Mouse (Mus musculus): Measurements from ENCODE around the gene Pik3r5. TPM values are rescaled to one million over a fixed set of nuclear protein-coding genes. Genes with fewer than 3 reads are reported as not detected.

Gene Pik3r5
- total RNA-seq, 2 experiments from 2014 or later = 0.70 to 1.1 TPM

GRCm38 (mm10) chr11:68442346-68442745 lies 10.4 kb downstream of the Pik3r5 start:
- DNase-seq (ENCODE audit: low spot score) = no peak
- intact Hi-C loops (cut with DNase I) = no loop called here

- DNase-seq (ENCODE audit: low spot score) = no peak
- intact Hi-C loops (cut with DNase I) = no loop called here
Measured at GRCm38 (mm10) chr11:68442983-68443638, 11.2 kb downstream of the Pik3r5 start.

- intact Hi-C loops (cut with DNase I) = no loop called here
- no peak for DNase-seq (ENCODE audit: low spot score)
Measured at GRCm38 (mm10) chr11:68445901-68446300, 14.0 kb downstream of the Pik3r5 start.

GRCm38 (mm10) chr11:68446547-68446946 lies 14.6 kb downstream of the Pik3r5 start:
- intact Hi-C loops (cut with DNase I) = no loop called here
- DNase-seq (ENCODE audit: low spot score) = no peak

GRCm38 (mm10) chr11:68447242-68447641 lies 15.3 kb downstream of the Pik3r5 start:
- intact Hi-C loops (cut with DNase I) = no loop called here
- DNase-seq (ENCODE audit: low spot score) = no peak

- DNase-seq (ENCODE audit: low spot score) = no peak
- intact Hi-C loops (cut with DNase I) = no loop called here
Measured at GRCm38 (mm10) chr11:68448356-68448755, 16.4 kb downstream of the Pik3r5 start.

- DNase-seq (ENCODE audit: low spot score) = no peak
- intact Hi-C loops (cut with DNase I) = no loop called here
Measured at GRCm38 (mm10) chr11:68451282-68451735, 19.4 kb downstream of the Pik3r5 start.

- DNase-seq (ENCODE audit: low spot score) = no peak
- intact Hi-C loops (cut with DNase I) = no loop called here
Measured at GRCm38 (mm10) chr11:68451747-68452405, 20.0 kb downstream of the Pik3r5 start.

- intact Hi-C loops (cut with DNase I) = no loop called here
- DNase-seq (ENCODE audit: low spot score) = no peak
Measured at GRCm38 (mm10) chr11:68452740-68453139, 20.8 kb downstream of the Pik3r5 start.

- DNase-seq (ENCODE audit: low spot score) = no peak
- intact Hi-C loops (cut with DNase I) = no loop called here
Measured at GRCm38 (mm10) chr11:68453301-68453700, 21.4 kb downstream of the Pik3r5 start.

- intact Hi-C loops (cut with DNase I) = no loop called here
- DNase-seq (ENCODE audit: low spot score) = no peak
Measured at GRCm38 (mm10) chr11:68458086-68458485, 26.2 kb downstream of the Pik3r5 start.

GRCm38 (mm10) chr11:68459021-68459420 lies 27.1 kb downstream of the Pik3r5 start:
- intact Hi-C loops (cut with DNase I) = no loop called here
- no peak for DNase-seq (ENCODE audit: low spot score)

- DNase-seq (ENCODE audit: low spot score) = no peak
- intact Hi-C loops (cut with DNase I) = no loop called here
Measured at GRCm38 (mm10) chr11:68459486-68459885, 27.6 kb downstream of the Pik3r5 start.

- no peak for DNase-seq (ENCODE audit: low spot score)
- intact Hi-C loops (cut with DNase I) = no loop called here
Measured at GRCm38 (mm10) chr11:68462716-68463115, 30.8 kb downstream of the Pik3r5 start.

GRCm38 (mm10) chr11:68464260-68464659 lies 32.3 kb downstream of the Pik3r5 start:
- DNase-seq (ENCODE audit: low spot score) = no peak
- intact Hi-C loops (cut with DNase I) = no loop called here

GRCm38 (mm10) chr11:68465090-68465489 lies 33.2 kb downstream of the Pik3r5 start:
- intact Hi-C loops (cut with DNase I) = no loop called here
- no peak for DNase-seq (ENCODE audit: low spot score)

GRCm38 (mm10) chr11:68467441-68467840 lies 35.5 kb downstream of the Pik3r5 start:
- no peak for DNase-seq (ENCODE audit: low spot score)
- intact Hi-C loops (cut with DNase I) = no loop called here

- no peak for DNase-seq (ENCODE audit: low spot score)
- intact Hi-C loops (cut with DNase I) = no loop called here
Measured at GRCm38 (mm10) chr11:68467962-68468612, 36.2 kb downstream of the Pik3r5 start.

GRCm38 (mm10) chr11:68468886-68469285 lies 37.0 kb downstream of the Pik3r5 start:
- intact Hi-C loops (cut with DNase I) = no loop called here
- DNase-seq (ENCODE audit: low spot score) = no peak

GRCm38 (mm10) chr11:68472162-68472849 lies 40.4 kb downstream of the Pik3r5 start:
- no peak for DNase-seq (ENCODE audit: low spot score)
- intact Hi-C loops (cut with DNase I) = no loop called here

GRCm38 (mm10) chr11:68474600-68474999 lies 42.7 kb downstream of the Pik3r5 start:
- DNase-seq (ENCODE audit: low spot score) = no peak
- intact Hi-C loops (cut with DNase I) = no loop called here

Measured in heart, postnatal 25 days (tissue).